Mouse (Mus musculus): Measurements from ENCODE around the gene Ankrd34c.

The Ankrd34c gene

DNA sequence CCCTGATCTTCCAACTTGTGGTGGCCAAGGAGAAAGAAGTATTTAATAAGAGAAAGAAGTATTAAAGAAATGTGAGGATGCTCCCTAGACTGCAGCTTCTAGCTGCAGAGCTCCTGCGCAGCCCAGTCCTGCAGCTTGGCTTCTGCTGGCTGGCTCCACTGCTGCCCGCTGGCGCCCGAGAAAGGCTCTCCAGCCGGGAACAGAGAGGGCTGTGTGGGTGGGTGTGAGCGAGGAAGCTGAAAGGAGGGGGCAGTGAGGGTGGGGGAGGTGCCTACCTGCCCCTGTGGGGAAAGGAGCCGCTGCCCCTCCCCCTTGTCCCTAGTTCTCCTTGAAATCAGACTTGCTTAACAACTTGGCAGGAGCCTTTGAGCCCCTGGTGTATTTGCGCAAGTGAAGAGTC is at the start of gene Ankrd34c:
Gene Ankrd34c, minus strand, starts transcription at position 181 of the 400 bp plus-strand sequence.
- peak in 1 of 2 experiments; percentile 61 for DNase-seq (ENCODE audit: low spot score in 2 of 2)

GRCm38 (mm10) chr9:89787532-89787931 is 49.3 kb upstream of the Ankrd34c start:
- DNase-seq (ENCODE audit: low spot score in 2 of 2) = no peak

- no peak for DNase-seq (ENCODE audit: low spot score in 2 of 2)
Observed at GRCm38 (mm10) chr9:89781395-89781927, 43.2 kb upstream of the Ankrd34c start.

- no peak for DNase-seq (ENCODE audit: low spot score in 2 of 2)
Observed at GRCm38 (mm10) chr9:89779237-89779636, 41.0 kb upstream of the Ankrd34c start.

- no peak for DNase-seq (ENCODE audit: low spot score in 2 of 2)
Observed at GRCm38 (mm10) chr9:89771153-89771552, 32.9 kb upstream of the Ankrd34c start.

DNA sequence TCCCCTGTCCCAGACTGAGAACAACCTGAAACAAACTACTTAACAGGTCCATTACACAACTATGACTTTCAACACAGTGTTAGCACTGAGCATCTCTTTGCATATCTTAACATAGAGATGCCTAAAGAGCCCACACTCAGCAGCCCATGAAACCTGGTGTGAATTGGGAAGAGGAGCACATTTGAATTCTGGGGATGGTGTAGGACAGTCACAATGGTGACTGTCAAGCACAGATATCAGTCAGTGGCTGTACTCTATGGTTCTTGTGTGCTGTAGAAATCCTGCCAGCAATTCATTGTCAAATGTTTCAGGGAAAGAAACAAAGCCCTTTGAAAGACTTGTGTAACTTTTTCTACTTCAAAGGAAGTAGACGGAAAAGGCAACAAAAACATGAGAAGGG is 23.7 kb upstream of the Ankrd34c start:
- no peak for DNase-seq (ENCODE audit: low spot score in 2 of 2)

DNA sequence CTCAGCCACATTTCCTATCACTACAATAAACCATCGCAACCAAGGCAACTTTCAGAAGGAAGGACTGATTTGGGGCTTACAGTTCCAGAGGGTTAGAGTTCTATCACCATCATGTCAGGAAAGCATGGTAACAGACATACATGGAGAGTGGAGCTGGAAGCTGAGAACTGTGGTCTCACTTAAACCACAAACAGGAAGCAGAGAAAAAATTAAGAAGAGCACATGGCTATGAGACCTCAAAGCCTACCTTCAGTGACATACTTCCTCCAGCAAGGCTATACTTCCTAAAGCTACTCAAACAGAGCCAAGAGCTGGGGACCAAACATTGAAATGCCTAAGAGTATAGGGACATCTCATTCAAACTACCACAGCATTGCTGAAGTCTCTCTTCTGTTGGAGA is 20.3 kb upstream of the Ankrd34c start:
- no peak for DNase-seq (ENCODE audit: low spot score in 2 of 2)

- no peak for DNase-seq (ENCODE audit: low spot score in 2 of 2)
Observed at GRCm38 (mm10) chr9:89758139-89758538, 19.9 kb upstream of the Ankrd34c start.

- DNase-seq (ENCODE audit: low spot score in 2 of 2) = peak; percentile 59 to 70
Observed at GRCm38 (mm10) chr9:89757571-89757970, 19.3 kb upstream of the Ankrd34c start.

GRCm38 (mm10) chr9:89740041-89740440 is 1.8 kb upstream of the Ankrd34c start:
- DNase-seq (ENCODE audit: low spot score in 2 of 2) = no peak

DNA sequence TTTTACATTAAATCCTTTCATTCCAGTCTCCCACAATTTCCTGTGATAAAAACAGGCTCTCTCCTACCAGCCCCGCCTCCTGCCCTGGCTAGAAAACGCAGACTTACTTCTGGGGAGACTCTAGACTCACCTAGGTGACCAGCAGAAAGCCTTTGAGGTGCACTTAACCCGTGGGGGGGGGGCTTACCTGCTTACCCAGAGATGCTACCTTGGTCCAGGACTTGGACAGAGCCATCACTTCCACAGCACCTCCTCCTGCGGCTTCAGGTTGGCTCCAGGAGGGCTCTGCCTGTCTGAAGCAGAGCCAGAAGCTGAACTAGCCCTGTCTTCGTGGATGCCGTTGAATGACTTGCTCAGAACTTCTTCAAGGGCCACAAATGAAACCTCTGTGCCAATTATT is 387 bp downstream of the Ankrd34c start:
- DNase-seq (ENCODE audit: low spot score in 2 of 2) = peak in 1 of 2 experiments; percentile 23

- DNase-seq (ENCODE audit: low spot score in 2 of 2) = peak in 1 of 2 experiments; percentile 11
Observed at GRCm38 (mm10) chr9:89736932-89737705, 1.2 kb downstream of the Ankrd34c start.

DNA sequence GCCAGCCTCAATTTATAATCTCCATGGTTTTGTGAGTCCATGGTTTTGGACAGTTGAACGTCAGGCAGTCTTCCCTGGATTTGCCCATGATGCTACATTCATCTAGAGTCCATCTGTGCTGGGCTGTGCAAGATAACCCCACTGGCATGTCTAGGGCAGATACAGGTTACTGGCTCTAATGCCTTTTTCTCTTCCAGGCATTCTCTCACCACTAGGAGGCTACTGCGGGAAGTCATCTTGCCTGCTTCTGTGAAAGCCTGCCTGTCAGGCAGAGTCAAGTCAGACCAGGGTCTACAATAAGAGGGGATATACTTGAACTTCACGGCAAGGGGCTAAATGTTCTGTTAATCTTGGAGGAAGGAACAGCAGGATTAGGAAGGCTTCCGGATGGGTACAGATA is 31.4 kb downstream of the Ankrd34c start:
- no peak for DNase-seq (ENCODE audit: low spot score in 2 of 2)

DNA sequence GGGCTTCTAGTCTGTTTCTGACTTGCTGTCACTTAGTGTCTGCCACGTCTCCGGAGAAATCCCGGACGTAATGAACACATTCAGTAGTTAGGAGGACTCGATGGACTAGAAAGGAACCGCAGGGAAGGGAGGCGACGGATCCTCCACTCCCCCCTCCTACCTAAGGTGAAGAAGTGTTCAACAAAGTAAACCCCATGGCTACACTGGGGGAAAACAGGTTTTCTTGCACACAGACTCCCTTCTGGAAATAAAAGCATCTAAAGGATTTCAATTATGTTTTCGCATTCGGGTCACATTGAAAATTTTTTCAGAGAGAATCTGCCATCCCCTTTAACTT is 33.1 kb downstream of the Ankrd34c start:
- no peak for DNase-seq (ENCODE audit: low spot score in 2 of 2)

GRCm38 (mm10) chr9:89704265-89705196 is 33.7 kb downstream of the Ankrd34c start, which contains the start of gene Tmed3:
TSS of gene Tmed3 (minus strand) at chr9:89705068.
- peak; percentile 84 to 91 for DNase-seq (ENCODE audit: low spot score in 2 of 2)

GRCm38 (mm10) chr9:89700910-89701457 is 37.3 kb downstream of the Ankrd34c start:
- no peak for DNase-seq (ENCODE audit: low spot score in 2 of 2)

GRCm38 (mm10) chr9:89695143-89695542 is 43.1 kb downstream of the Ankrd34c start:
- no peak for DNase-seq (ENCODE audit: low spot score in 2 of 2)

DNA sequence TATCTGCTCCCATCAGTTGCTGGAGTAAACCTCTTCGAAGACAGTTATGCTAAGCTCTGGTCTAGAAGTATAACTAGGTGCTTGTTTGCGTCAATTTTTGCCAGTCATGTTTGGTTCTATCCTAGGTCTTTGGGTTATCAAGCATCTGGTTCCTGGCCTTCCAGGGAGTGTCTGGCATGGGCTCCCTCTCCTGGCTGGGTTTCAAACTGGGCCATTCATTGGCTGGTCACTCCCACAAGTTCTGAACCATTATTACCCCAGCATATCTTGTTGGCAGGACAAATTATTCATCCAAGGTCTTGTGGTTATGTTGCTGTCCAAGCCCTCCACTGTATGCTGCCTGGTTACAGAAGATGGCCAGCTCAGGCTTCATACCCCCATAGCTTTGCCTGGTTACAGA is 44.6 kb downstream of the Ankrd34c start:
- no peak for DNase-seq (ENCODE audit: low spot score in 2 of 2)

GRCm38 (mm10) chr9:89689179-89689578 is 49.1 kb downstream of the Ankrd34c start:
- no peak for DNase-seq (ENCODE audit: low spot score in 2 of 2)

GRCm38 (mm10) chr9:89687503-89688226 is 50.6 kb downstream of the Ankrd34c start:
- DNase-seq (ENCODE audit: low spot score in 2 of 2) = peak in 1 of 2 experiments; percentile 19

DNA sequence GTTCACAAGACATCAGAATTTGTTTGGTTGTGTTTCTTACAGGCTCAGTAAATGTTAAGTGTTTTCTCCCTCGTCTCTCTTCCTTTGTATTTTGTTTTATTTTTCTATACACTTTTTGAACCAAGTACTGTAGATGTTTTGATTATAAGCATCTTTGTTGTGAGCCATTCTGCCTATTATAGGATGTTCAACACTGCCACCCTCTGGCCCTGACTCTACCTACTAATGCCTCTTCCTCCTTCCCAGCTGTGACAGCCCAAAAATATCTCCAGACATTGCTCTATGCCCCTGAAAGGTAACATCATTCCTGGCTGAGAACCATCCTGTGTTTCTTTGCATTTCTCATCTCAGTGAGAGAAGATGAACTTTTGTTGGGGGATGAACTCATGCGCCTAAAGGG is 52.0 kb downstream of the Ankrd34c start:
- DNase-seq (ENCODE audit: low spot score in 2 of 2) = no peak
